Mouse (Mus musculus): ENCODE measurements around the gene Cdkl3. TPM values are rescaled to one million over a fixed set of nuclear protein-coding genes. Genes with fewer than 3 reads are reported as not detected.

Cdkl3 gene
- polyA plus RNA-seq, 1 experiment = 0.24 TPM

GRCm38 (mm10) chr11:52128316-52129061 is 124.5 kb downstream of the Cdkl3 start:
- WGBS = 67% methylated on average over 5 of the region's 5 CpGs
- no peak for TF ChIP-seq POLR2A (IDR thresholded peaks at IDR 0.05; ENCODE audit: low read depth, low read length)
- TF ChIP-seq CTCF (IDR thresholded peaks at IDR 0.05; ENCODE audit: extremely low read depth, insufficient read length, insufficient replicate concordance, low read depth, low read length) = no peak
- H3K27ac ChIP-seq (ENCODE audit: insufficient read depth, low read depth, low read length) = no peak overlapping the region
- no peaks in the 10 kb centered on the region for H3K27me3 ChIP-seq (ENCODE audit: control insufficient read depth, insufficient read depth, low read length)
- H3K4me1 ChIP-seq (ENCODE audit: control insufficient read depth, insufficient read depth, insufficient read length, low read length) = peaks cover 5% of the 10 kb centered on the region; the same call in 1 of the 2 replicates
- peaks cover 9% of the 10 kb centered on the region for H3K36me3 ChIP-seq (ENCODE audit: control insufficient read depth, insufficient read depth, low read length)
- no peak overlapping the region for H3K4me3 ChIP-seq (ENCODE audit: low read depth, low read length)

DNA sequence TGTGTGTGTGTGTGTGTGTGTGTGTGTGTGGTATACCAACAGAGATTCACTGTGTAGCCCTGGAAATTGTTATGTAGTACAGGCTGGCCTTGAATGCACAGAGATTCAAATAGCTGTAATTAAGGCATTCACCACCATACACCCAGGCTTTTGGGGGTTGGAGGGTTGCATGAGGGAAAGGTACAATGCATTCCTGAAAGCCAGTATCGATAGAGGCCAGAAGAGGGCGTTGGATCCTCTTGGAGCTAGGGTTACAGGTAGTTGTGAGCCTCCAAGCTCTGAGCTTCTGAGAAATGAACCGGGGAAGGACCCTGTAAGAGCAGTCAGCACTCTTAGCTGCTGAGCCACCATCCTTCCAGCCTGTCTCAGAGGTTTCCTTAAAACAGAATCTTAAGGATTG is 125.2 kb downstream of the Cdkl3 start:
- peaks cover 2% of the 10 kb centered on the region; the same call in 1 of the 2 replicates for H3K4me1 ChIP-seq (ENCODE audit: control insufficient read depth, insufficient read depth, insufficient read length, low read length)
- peaks cover 5% of the 10 kb centered on the region; the same call in 1 of the 2 replicates for H3K36me3 ChIP-seq (ENCODE audit: control insufficient read depth, insufficient read depth, low read length)
- H3K4me3 ChIP-seq (ENCODE audit: low read depth, low read length) = no peak overlapping the region
- H3K27ac ChIP-seq (ENCODE audit: insufficient read depth, low read depth, low read length) = no peak overlapping the region
- no peaks in the 10 kb centered on the region for H3K27me3 ChIP-seq (ENCODE audit: control insufficient read depth, insufficient read depth, low read length)
- 31% methylated on average over 3 of the region's 3 CpGs for WGBS
- TF ChIP-seq POLR2A (IDR thresholded peaks at IDR 0.05; ENCODE audit: low read depth, low read length) (no peak), CTCF (IDR thresholded peaks at IDR 0.05; ENCODE audit: extremely low read depth, insufficient read length, insufficient replicate concordance, low read depth, low read length) (no peak)

DNA sequence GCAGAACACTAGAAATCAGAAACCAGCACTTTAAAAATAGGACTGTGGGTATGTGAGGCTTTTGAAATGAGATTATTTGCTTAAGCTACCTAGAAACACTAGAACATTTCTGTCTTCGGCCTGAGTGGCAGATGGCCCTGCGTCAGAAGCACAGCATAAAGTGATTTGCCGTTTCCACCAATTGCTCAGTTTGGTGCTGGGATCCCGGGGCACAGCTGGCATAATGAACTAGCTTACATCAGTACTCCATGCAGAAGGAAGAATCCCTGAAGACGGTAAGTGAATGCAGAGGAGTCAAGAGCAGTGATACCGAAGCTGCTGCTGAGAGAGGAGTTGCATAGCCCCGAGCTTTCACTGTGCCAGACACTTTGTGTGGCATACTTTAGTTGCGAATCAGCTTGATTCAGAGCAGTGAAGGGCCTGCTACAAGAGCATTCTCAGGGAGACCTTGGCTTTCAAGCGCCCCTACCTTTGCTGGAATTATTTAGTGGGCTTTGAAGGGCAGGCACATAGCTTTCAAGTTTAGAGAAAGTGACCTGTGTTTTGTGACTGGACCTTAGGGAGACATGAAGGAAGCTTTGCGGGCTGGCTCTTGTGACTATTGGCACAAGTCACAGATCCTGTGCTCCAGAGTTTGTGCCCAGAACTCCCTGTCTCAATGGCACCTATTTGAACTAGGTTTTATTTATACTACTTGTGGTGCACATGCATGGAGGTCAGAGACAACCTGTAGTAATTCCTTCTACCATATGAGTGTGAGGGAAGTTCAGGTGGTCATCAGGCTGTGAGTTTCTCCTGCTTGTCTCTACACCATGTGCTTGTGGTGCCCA is 125.8 kb downstream of the Cdkl3 start:
- 68% methylated on average over 10 of the region's 10 CpGs for WGBS

DNA sequence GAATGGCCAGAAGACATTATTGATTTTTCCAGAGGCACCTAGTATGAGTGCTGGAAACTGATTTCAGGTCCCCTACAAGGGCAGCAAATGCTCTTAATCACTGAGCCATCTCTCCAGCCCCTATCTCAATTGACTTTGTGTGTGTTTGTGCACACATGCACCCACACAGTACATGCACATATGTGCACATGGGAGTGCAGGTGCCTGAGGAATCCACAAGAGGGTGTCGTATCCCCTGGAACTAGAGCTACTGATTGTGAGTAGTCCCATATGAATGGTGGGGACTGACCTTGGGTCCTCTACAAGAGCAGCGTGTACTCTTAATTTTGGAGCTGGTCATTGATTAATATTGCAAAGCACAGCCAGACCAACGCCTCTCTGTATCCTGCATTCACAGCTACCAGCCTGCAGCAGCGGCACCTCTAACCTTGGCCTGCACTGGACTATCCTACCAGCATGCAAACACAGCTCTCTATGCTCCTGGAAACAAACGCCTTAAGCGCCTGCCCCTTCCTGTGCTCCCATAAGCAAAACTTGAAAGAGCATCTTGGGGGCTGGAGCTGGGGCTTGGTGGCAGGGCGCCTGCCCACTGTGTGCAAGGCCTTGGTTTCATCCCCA is 126.5 kb downstream of the Cdkl3 start:
- TF ChIP-seq CTCF (IDR thresholded peaks at IDR 0.05; ENCODE audit: extremely low read depth, insufficient read length, insufficient replicate concordance, low read depth, low read length) (no peak), POLR2A (IDR thresholded peaks at IDR 0.05; ENCODE audit: low read depth, low read length) (no peak)
- Histone ChIP-seq H3K4me1 (ENCODE audit: control insufficient read depth, insufficient read depth, insufficient read length, low read length) (no peaks in the 10 kb centered on the region), H3K27ac (ENCODE audit: insufficient read depth, low read depth, low read length) (no peak overlapping the region), H3K36me3 (ENCODE audit: control insufficient read depth, insufficient read depth, low read length) (no peaks in the 10 kb centered on the region), H3K27me3 (ENCODE audit: control insufficient read depth, insufficient read depth, low read length) (no peaks in the 10 kb centered on the region), H3K4me3 (ENCODE audit: low read depth, low read length) (no peak overlapping the region)
- 75% methylated on average over 7 of the region's 7 CpGs for WGBS

More for the DNA sequence above, 125.8 kb downstream of the Cdkl3 start:
- no peak for TF ChIP-seq CTCF (IDR thresholded peaks at IDR 0.05; ENCODE audit: extremely low read depth, insufficient read length, insufficient replicate concordance, low read depth, low read length)
- TF ChIP-seq POLR2A (IDR thresholded peaks at IDR 0.05; ENCODE audit: low read depth, low read length) = no peak
- H3K27ac ChIP-seq (ENCODE audit: insufficient read depth, low read depth, low read length) = no peak overlapping the region
- peaks cover 2% of the 10 kb centered on the region; the same call in 1 of the 2 replicates for H3K4me1 ChIP-seq (ENCODE audit: control insufficient read depth, insufficient read depth, insufficient read length, low read length)
- no peaks in the 10 kb centered on the region for H3K27me3 ChIP-seq (ENCODE audit: control insufficient read depth, insufficient read depth, low read length)
- 0 out of 2 replicates have a peak, but pooled peaks cover 2% of the 10 kb centered on the region for H3K36me3 ChIP-seq (ENCODE audit: control insufficient read depth, insufficient read depth, low read length)
- no peak overlapping the region for H3K4me3 ChIP-seq (ENCODE audit: low read depth, low read length)

Other genes starting within 250 kb of the Cdkl3 start
- gene Sec24a, start 240.6 kb upstream of the Cdkl3 start, polyA plus RNA-seq (2012; rRNA removed) = 36.6 and 56.9 TPM in 2 replicates
- 11.4 and 19.9 TPM in 2 replicates for gene Sar1b, start 240.5 kb upstream of the Cdkl3 start, polyA plus RNA-seq (2012; rRNA removed)
- gene Jade2, start 146.6 kb upstream of the Cdkl3 start, polyA plus RNA-seq (2012; rRNA removed) = 3.2 and 6.3 TPM in 2 replicates
- 8.3 and 14.0 TPM in 2 replicates for gene Cdkn2aipnl, start 36.6 kb upstream of the Cdkl3 start, polyA plus RNA-seq (2012; rRNA removed)
- gene Ube2b, start 3.5 kb upstream of the Cdkl3 start, polyA plus RNA-seq (2012; rRNA removed) = 7.2 and 18.2 TPM in 2 replicates
- 11.9 and 27.0 TPM in 2 replicates for gene Ppp2ca, start 94.5 kb downstream of the Cdkl3 start, polyA plus RNA-seq (2012; rRNA removed)
- not detected in 2 replicates for gene Olfr1373, start 141.3 kb downstream of the Cdkl3 start, polyA plus RNA-seq (2012; rRNA removed)
- gene Olfr1371, start 209.8 kb downstream of the Cdkl3 start, polyA plus RNA-seq (2012; rRNA removed) = not detected in 2 replicates
- gene Skp1a, start 227.8 kb downstream of the Cdkl3 start, polyA plus RNA-seq (2012; rRNA removed) = 4.1 and 7.5 TPM in 2 replicates